Mouse (Mus musculus) adrenal gland, adult 8-10 months (tissue): ENCODE measurements around the gene Krt18. TPM values are rescaled to one million over a fixed set of nuclear protein-coding genes. Genes with fewer than 3 reads are reported as not detected.
"Not testable (repeated sequence)": the region's sequence is repeated elsewhere in the genome, so short reads cannot be mapped to it uniquely, and the experiment has no call there.

ENCODE experiments used
- DNase-seq: peaks from one replicate; pipeline ENCODE4 v3.0.0; 2022
- total RNA-seq, 4 experiments: library from RNA; stranded (reverse); gene quantifications; 2 replicates each; pipeline ENCODE4 v1.2.4; 2022

Gene Krt18
- total RNA-seq, 4 experiments from 2014 or later = 1.3 to 2.4 (median 1.9) TPM

GRCm38 (mm10) chr15:102070476-102071467 lies 42.8 kb downstream of the Krt18 start:
- DNase-seq = no peak

- no peak for DNase-seq
Observed at GRCm38 (mm10) chr15:102072963-102073558, 45.1 kb downstream of the Krt18 start.

- peak; percentile 99 for DNase-seq
Observed at GRCm38 (mm10) chr15:102073559-102074069, 45.6 kb downstream of the Krt18 start, which contains the start of gene Eif4b. Gene Eif4b (plus strand): TSS chr15:102073773.

- peak; percentile 62 for DNase-seq
Observed at GRCm38 (mm10) chr15:102074070-102074731, 46.2 kb downstream of the Krt18 start.

GRCm38 (mm10) chr15:102074876-102075585 lies 47.1 kb downstream of the Krt18 start:
- no peak for DNase-seq

GRCm38 (mm10) chr15:102077111-102077677 lies 49.2 kb downstream of the Krt18 start:
- no peak for DNase-seq

GRCm38 (mm10) chr15:102079221-102079620 lies 51.2 kb downstream of the Krt18 start:
- DNase-seq = no peak

- not testable (repeated sequence) for DNase-seq
Observed at GRCm38 (mm10) chr15:102079924-102080323, 51.9 kb downstream of the Krt18 start.

- DNase-seq = no peak
Observed at GRCm38 (mm10) chr15:102080429-102080828, 52.4 kb downstream of the Krt18 start.

Other genes starting within 250 kb of the Krt18 start
- gene Krt72, start 241.7 kb upstream of the Krt18 start, total RNA-seq = not detected
- not detected for gene Krt73, start 225.8 kb upstream of the Krt18 start, total RNA-seq
- gene Krt2, start 210.0 kb upstream of the Krt18 start, total RNA-seq = not detected
- gene Krt1, start 177.4 kb upstream of the Krt18 start, total RNA-seq = 1 to 10 TPM in 1 of 4 experiments, under 1 TPM in 3; 0.20 to 1.0 (median 0.58) TPM
- not detected for gene Krt77, start 158.5 kb upstream of the Krt18 start, total RNA-seq
- under 1 TPM in 2 of 4 experiments, not detected in 2; 0.29 to 0.31 TPM for gene Krt76, start 135.3 kb upstream of the Krt18 start, total RNA-seq
- gene Krt4, start 103.4 kb upstream of the Krt18 start, total RNA-seq = not detected
- gene Krt79, start 87.9 kb upstream of the Krt18 start, total RNA-seq = 1 to 10 TPM in 1 of 4 experiments, under 1 TPM in 3; 0.37 to 2.0 (median 0.57) TPM
- gene Krt78, start 73.9 kb upstream of the Krt18 start, total RNA-seq = not detected
- gene Krt8, start 23.7 kb upstream of the Krt18 start, total RNA-seq = 1 to 10 TPM in 2 of 4 experiments, under 1 TPM in 2; 0.49 to 1.3 (median 0.77) TPM
- gene Eif4b, start 45.6 kb downstream of the Krt18 start, total RNA-seq = 100 to 1,000 TPM; 232 to 294 (median 272) TPM
- gene Tns2, start 72.2 kb downstream of the Krt18 start, total RNA-seq = 100 to 1,000 TPM in 2 of 4 experiments, 10 to 100 TPM in 2; 77.5 to 129 (median 107) TPM
- gene Spryd3, start 108.1 kb downstream of the Krt18 start, total RNA-seq = 10 to 100 TPM; 46.6 to 70.4 (median 57.7) TPM
- gene Igfbp6, start 116.2 kb downstream of the Krt18 start, total RNA-seq = 10 to 100 TPM; 37.0 to 63.8 (median 49.2) TPM
- gene Soat2, start 122.3 kb downstream of the Krt18 start, total RNA-seq = under 1 TPM; 0.15 to 0.43 (median 0.26) TPM
- gene Zfp740, start 175.1 kb downstream of the Krt18 start, total RNA-seq = 100 to 1,000 TPM in 1 of 4 experiments, 10 to 100 TPM in 3; 61.9 to 108 (median 86.0) TPM
- gene Csad, start 176.5 kb downstream of the Krt18 start, total RNA-seq = 10 to 100 TPM; 71.3 to 85.0 (median 75.5) TPM
- gene Itgb7, start 203.8 kb downstream of the Krt18 start, total RNA-seq = 1 to 10 TPM; 2.7 to 7.9 (median 5.4) TPM
- 10 to 100 TPM; 19.9 to 43.0 (median 34.4) TPM for gene Rarg, start 229.3 kb downstream of the Krt18 start, total RNA-seq
- gene Gm9918, start 242.4 kb downstream of the Krt18 start, total RNA-seq = under 1 TPM in 2 of 4 experiments, not detected in 2; 0.24 to 0.31 TPM